Mouse (Mus musculus) CH12.LX (cell line): Measurements from ENCODE around the gene Syce3. TPM values are rescaled to one million over a fixed set of nuclear protein-coding genes. Genes with fewer than 3 reads are reported as not detected.

Source experiments
- DNase-seq: peaks from one replicate; pipeline ENCODE4 v3.0.0-alpha.2; 2013; ENCODE audit errors: extremely low read depth
- H3K27ac ChIP-seq: 2 replicates; pipeline ENCODE4 v1.5.1; 2012; ENCODE audit warnings: low read depth, mild to moderate bottlenecking, control low read depth, moderate library complexity; ENCODE audit not compliant: insufficient read depth
- H3K27me3 ChIP-seq: replicated peaks from 2 replicates; pipeline ENCODE3; 2012; ENCODE audit warnings: inconsistent platforms
- H3K36me3 ChIP-seq, 2 experiments: replicated peaks in 1 of 2; 2 replicates each; pipeline versions ENCODE3 to v1.6.1; 2012; ENCODE audit warnings: inconsistent platforms in 1 of 2, low read length in 1 of 2, mild to moderate bottlenecking in 1 of 2, mixed read lengths in 1 of 2, moderate library complexity in 1 of 2; ENCODE audit not compliant: control insufficient read depth in 1 of 2, insufficient read depth in 1 of 2
- H3K4me1 ChIP-seq, 2 experiments: 2 replicates each; pipeline ENCODE4 v1.6.1; 2012; ENCODE audit warnings: inconsistent platforms in 1 of 2, moderate library complexity in 1 of 2; ENCODE audit not compliant: insufficient read depth in 2 of 2, control insufficient read depth in 1 of 2
- H3K4me2 ChIP-seq: 2 replicates; pipeline ENCODE4 v1.6.1; 2012; ENCODE audit warnings: low read depth, mild to moderate bottlenecking, control low read depth; ENCODE audit not compliant: poor library complexity, insufficient read depth, severe bottlenecking
- H3K4me3 ChIP-seq, 3 experiments: fragments of 150-350 bp in 1 of 3; sonication (generic) in 1 of 3; replicated peaks in 1 of 3; 2 replicates each; pipeline versions ENCODE3 to v1.5.1; 2011 to 2012; ENCODE audit warnings: low read depth in 2 of 3, low read length in 2 of 3, mild to moderate bottlenecking in 2 of 3, moderate library complexity in 2 of 3, control low read depth in 1 of 3, improper control_type of control experiment in 1 of 3, inconsistent platforms in 1 of 3, mixed read lengths in 1 of 3; ENCODE audit not compliant: poor library complexity in 1 of 3
- H3K79me2 ChIP-seq: replicated peaks from 2 replicates; pipeline ENCODE4 v1.6.1; 2012; ENCODE audit warnings: mild to moderate bottlenecking, moderate library complexity; ENCODE audit not compliant: control insufficient read depth, poor library complexity, insufficient read depth, severe bottlenecking; ENCODE audit errors: extremely low read depth
- H3K9ac ChIP-seq: 2 replicates; pipeline ENCODE4 v1.6.1; 2012; ENCODE audit warnings: low read depth, mild to moderate bottlenecking, control low read depth, moderate library complexity; ENCODE audit not compliant: insufficient read depth
- H3K9me3 ChIP-seq: replicated peaks from 2 replicates; pipeline ENCODE3; 2012; ENCODE audit warnings: low read length, inconsistent platforms, mixed read lengths
- CHD1 ChIP-seq: IDR thresholded peaks from 2 replicates; pipeline ENCODE4 v1.6.1; 2012; ENCODE audit warnings: low read depth, low read length, improper control_type of control experiment, inconsistent platforms
- CTCF ChIP-seq, 2 experiments: IDR thresholded peaks in 1 of 2; conservative IDR thresholded peaks in 1 of 2; 2 replicates each; pipeline ENCODE4 v1.5.1; 2011 to 2012; ENCODE audit warnings: low read depth in 2 of 2, low read length in 2 of 2, improper control_type of control experiment in 1 of 2, inconsistent platforms in 1 of 2, mild to moderate bottlenecking in 1 of 2, moderate library complexity in 1 of 2
- E2F4 ChIP-seq: IDR thresholded peaks from 2 replicates; pipeline ENCODE4 v1.6.1; 2011; ENCODE audit warnings: low read depth, low read length, improper control_type of control experiment; ENCODE audit not compliant: insufficient replicate concordance
- ELF1 ChIP-seq: IDR thresholded peaks from 2 replicates; pipeline ENCODE4 v1.6.1; 2014; ENCODE audit warnings: low read depth, mild to moderate bottlenecking, inconsistent platforms, low read length, improper control_type of control experiment
- ETS1 ChIP-seq: conservative IDR thresholded peaks from 2 replicates; pipeline ENCODE4 v1.6.1; 2012; ENCODE audit warnings: low read depth, mild to moderate bottlenecking, inconsistent platforms, low read length, improper control_type of control experiment, moderate library complexity
- JUN ChIP-seq: IDR thresholded peaks from 2 replicates; pipeline ENCODE4 v1.6.1; 2011; ENCODE audit warnings: low read depth, mild to moderate bottlenecking, low read length, improper control_type of control experiment, moderate library complexity; ENCODE audit not compliant: insufficient read depth
- KAT2A ChIP-seq: IDR thresholded peaks from 2 replicates; pipeline ENCODE4 v1.6.1; 2012; ENCODE audit warnings: low read length, improper control_type of control experiment, inconsistent platforms; ENCODE audit not compliant: insufficient replicate concordance
- MAFK ChIP-seq: IDR thresholded peaks from 2 replicates; pipeline ENCODE4 v1.6.1; 2011; ENCODE audit warnings: low read length, improper control_type of control experiment; ENCODE audit not compliant: insufficient replicate concordance
- MAX ChIP-seq: IDR thresholded peaks from 2 replicates; pipeline ENCODE4 v1.6.1; 2011; ENCODE audit warnings: low read length, improper control_type of control experiment
- MXI1 ChIP-seq: IDR thresholded peaks from 2 replicates; pipeline ENCODE4 v1.6.1; 2011; ENCODE audit warnings: mild to moderate bottlenecking, low read depth, low read length, improper control_type of control experiment
- NELFE ChIP-seq: IDR thresholded peaks from 2 replicates; pipeline ENCODE4 v1.6.1; 2011; ENCODE audit warnings: low read depth, low read length, improper control_type of control experiment
- NRF1 ChIP-seq: IDR thresholded peaks from 2 replicates; pipeline ENCODE4 v1.6.1; 2014; ENCODE audit warnings: low read depth, mild to moderate bottlenecking, inconsistent platforms, low read length, improper control_type of control experiment, moderate library complexity
- POLR2A ChIP-seq: IDR thresholded peaks from 2 replicates; pipeline ENCODE4 v1.6.1; 2011; ENCODE audit warnings: low read depth, mild to moderate bottlenecking, improper control_type of control experiment, low read length
- SIN3A ChIP-seq: IDR thresholded peaks from 2 replicates; pipeline ENCODE4 v1.6.1; 2012; ENCODE audit warnings: low read length, improper control_type of control experiment, inconsistent platforms
- TBP ChIP-seq: conservative IDR thresholded peaks from 2 replicates; pipeline ENCODE4 v1.6.1; 2011; ENCODE audit warnings: low read depth, low read length, improper control_type of control experiment
- TCF12 ChIP-seq: IDR thresholded peaks from 2 replicates; pipeline ENCODE4 v1.6.1; 2014; ENCODE audit warnings: low read depth, mild to moderate bottlenecking, inconsistent platforms, low read length, improper control_type of control experiment
- USF1 ChIP-seq: IDR thresholded peaks from 2 replicates; pipeline ENCODE4 v1.6.1; 2014; ENCODE audit warnings: low read depth, mild to moderate bottlenecking, inconsistent platforms, low read length, improper control_type of control experiment
- ZNF384 ChIP-seq: IDR thresholded peaks from 2 replicates; pipeline ENCODE4 v1.6.1; 2012; ENCODE audit warnings: low read depth, low read length, improper control_type of control experiment, inconsistent platforms
- dilution Hi-C: fragments of 300-500 bp; cut with MboI; formaldehyde crosslinking; loops from 2 replicates; pipeline ENCODE4 v1.14.3; 2020; ENCODE audit warnings: low sequenced_read_pairs; ENCODE audit not compliant: extremely low pct_unique_long_range_greater_than_20kb, extremely low pct_ligation_motif_present
- in situ Hi-C: fragments of 300-500 bp; cut with MboI; formaldehyde crosslinking; loops from 3 replicates; pipeline ENCODE4 v1.14.3; 2019; ENCODE audit warnings: low sequenced_read_pairs, low pct_ligation_motif_present, low pct_unique_long_range_greater_than_20kb, mixed read lengths
- polyA plus RNA-seq: library from polyadenylated mRNA; unstranded; fragments of >175 nt; gene quantifications from 2 replicates; pipeline ENCODE4 v1.2.1, GENCODE M21; 2012; ENCODE audit warnings: low read depth; ENCODE audit not compliant: insufficient read length
- total RNA-seq, 2 experiments: library from RNA; depleted of rRNA; stranded (reverse); fragments of 300-350 nt in 1 of 2; fragments of >200 nt in 1 of 2; gene quantifications; 2 replicates each; pipeline ENCODE4 v1.2.3; 2012 to 2014

Syce3 gene
- total and polyA plus RNA-seq, 3 experiments: not detected

DNA sequence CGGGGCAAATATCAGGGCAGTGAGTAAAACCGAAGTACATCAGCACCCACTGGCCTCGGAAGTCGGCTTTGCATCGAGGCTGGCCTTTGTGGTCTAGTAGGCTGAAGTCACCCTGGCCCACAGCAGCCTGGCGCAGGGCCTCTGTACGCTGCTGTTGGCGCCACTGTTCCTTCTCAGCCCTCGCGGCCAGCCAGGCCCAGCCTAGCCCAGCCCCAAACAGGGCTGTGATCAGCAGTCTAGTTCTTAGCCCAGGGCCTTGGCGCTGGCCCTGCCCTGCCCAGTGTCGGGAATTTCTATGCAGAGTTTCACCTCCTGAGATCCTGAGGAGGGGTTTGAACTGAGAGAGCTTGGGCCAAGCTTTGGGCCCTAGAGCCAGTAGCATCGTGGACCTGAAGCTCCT, 38.2 kb downstream of the Syce3 start:
- H3K4me2 ChIP-seq: no peak overlapping the region
- H3K4me3 ChIP-seq: no peak overlapping the region
- peaks cover 0 to 26% of the 10 kb centered on the region in 2 experiments; a peak in 2 of 4 replicates for H3K4me1 ChIP-seq
- dilution Hi-C loops: no loop called here
- TF ChIP-seq POLR2A (0 out of 2 replicates have a peak, but pooled peaks have one; percentile 3), CHD1 (no peak)
- TF ChIP-seq, all 38 proteins: peak for 1
- Histone ChIP-seq H3K9me3 (no peaks in the 10 kb centered on the region), H3K9ac (no peak overlapping the region), H3K27ac (no peak overlapping the region), H3K79me2 (no peaks in the 10 kb centered on the region), H3K27me3 (no peaks in the 10 kb centered on the region), H3K36me3 (peaks cover 55 to 58% of the 10 kb centered on the region in 2 experiments)
- in situ Hi-C loops: loop anchor here (25.0 kb wide), 1 partner anchor 260 kb away; the partner anchor contains the start of gene Tubgcp6
- DNase-seq: no peak

DNA sequence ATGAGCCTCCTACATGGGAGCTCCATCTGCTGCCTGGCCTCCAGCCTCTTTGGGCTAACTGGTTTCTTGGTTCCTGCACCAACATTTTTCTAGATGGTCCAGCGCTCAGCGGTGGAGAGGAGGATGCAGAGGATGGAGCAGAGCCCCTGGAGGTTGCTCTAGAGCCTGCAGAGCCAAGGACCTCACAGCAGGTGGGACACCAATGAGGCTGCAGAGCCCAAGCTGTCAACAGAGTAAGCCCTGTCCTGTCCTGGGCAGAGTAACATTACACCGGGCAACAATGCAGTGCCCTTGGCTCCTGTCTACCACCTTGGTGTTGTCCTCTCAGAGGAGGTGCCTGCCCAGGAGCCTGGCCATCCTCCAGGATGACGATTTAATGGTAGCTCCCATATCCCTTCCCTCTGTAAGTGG, 45.2 kb downstream of the Syce3 start:
- Histone ChIP-seq H3K4me2 (no peak overlapping the region), H3K79me2 (peaks cover 23% of the 10 kb centered on the region), H3K9me3 (no peaks in the 10 kb centered on the region)
- dilution Hi-C loops: no loop called here
- TF ChIP-seq USF1: no peak
- no peak for TF ChIP-seq NELFE
- no peak for TF ChIP-seq ETS1
- TF ChIP-seq TCF12: no peak
- TF ChIP-seq MXI1: no peak
- TF ChIP-seq E2F4: no peak
- TF ChIP-seq MAFK: no peak
- no peak for TF ChIP-seq ZNF384
- no peak for TF ChIP-seq POLR2A
- TF ChIP-seq KAT2A: no peak
- TF ChIP-seq NRF1: no peak
- TF ChIP-seq CTCF (conservative IDR thresholded peaks at IDR 0.05 in 1 of 2, IDR thresholded peaks at IDR 0.05 in 1 of 2; ENCODE audit: low read depth in 2 of 2, low read length in 2 of 2): no peak
- no peak for TF ChIP-seq SIN3A
- no peak for TF ChIP-seq TBP
- TF ChIP-seq MAX: no peak
- no peak for TF ChIP-seq JUN
- no peak for TF ChIP-seq ELF1
- TF ChIP-seq, all 38 proteins: peak for 0
- no peak overlapping the region for H3K9ac ChIP-seq
- DNase-seq: no peak
- H3K4me1 ChIP-seq: no peaks in the 10 kb centered on the region
- peaks cover 99% of the 10 kb centered on the region in 2 experiments for H3K36me3 ChIP-seq
- no peak overlapping the region for H3K4me3 ChIP-seq
- H3K27me3 ChIP-seq: no peaks in the 10 kb centered on the region
- H3K27ac ChIP-seq: no peak overlapping the region
- in situ Hi-C loops: loop anchor here (25.0 kb wide), 1 partner anchor 253 kb away; the partner anchor contains the start of gene Tubgcp6
